Mouse (Mus musculus): Measurements from ENCODE around the gene Sugp2. TPM values are rescaled to one million over a fixed set of nuclear protein-coding genes. Genes with fewer than 3 reads are reported as not detected.
A peak's percentile ranks its signal among the peaks of the same experiment; 100 is the strongest.

The Sugp2 gene
- polyA plus RNA-seq, 1 experiment from 2014 or later = 12.3 TPM

- Histone ChIP-seq H3K9me3 (ENCODE audit: low read length) (no peaks in the 10 kb centered on the region), H3K4me1 (ENCODE audit: insufficient read depth, low read depth, low read length) (no peaks in the 10 kb centered on the region), H3K27ac (ENCODE audit: low read length) (no peak overlapping the region), H3K27me3 (replicated peaks; ENCODE audit: insufficient read depth, low read length) (no peaks in the 10 kb centered on the region), H3K36me3 (ENCODE audit: insufficient read depth, low read length) (peaks cover 38% of the 10 kb centered on the region), H3K9ac (replicated peaks; ENCODE audit: low read depth) (no peak overlapping the region), H3K4me3 (ENCODE audit: low read depth, low read length) (no peak overlapping the region), H3K4me2 (replicated peaks; ENCODE audit: low read depth, low read length) (no peak overlapping the region)
- 92% methylated on average over 6 of the region's 6 CpGs for WGBS
- ATAC-seq (no peak), DNase-seq (ENCODE audit: low spot score) (no peak)
- no peak for TF ChIP-seq EP300 (IDR thresholded peaks at IDR 0.05)
- TF ChIP-seq CTCF (IDR thresholded peaks at IDR 0.05) = no peak
Observed at GRCm38 (mm10) chr8:70246622-70247021, 12.6 kb downstream of the Sugp2 start.

DNA sequence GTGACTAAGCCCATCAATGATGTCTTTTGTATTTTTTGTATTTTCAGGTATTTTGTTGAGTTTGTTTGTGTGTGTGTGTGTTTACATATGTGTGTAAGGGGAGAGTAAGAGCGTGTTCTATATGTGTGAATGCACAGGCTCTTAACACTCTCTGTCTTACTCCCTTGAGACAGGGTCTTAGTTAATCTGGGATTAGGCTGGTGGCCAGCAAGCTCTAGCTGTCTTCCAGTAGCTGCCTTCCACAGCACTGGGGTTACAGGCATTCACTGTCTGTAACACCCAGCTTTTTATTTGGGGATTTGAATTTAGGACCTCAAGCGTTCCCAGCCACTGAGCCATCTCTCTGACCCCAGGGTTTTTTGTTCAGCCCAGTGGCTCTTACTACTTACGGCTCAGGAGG, 13.8 kb downstream of the Sugp2 start:
- ATAC-seq = no peak
- Histone ChIP-seq H3K27me3 (replicated peaks; ENCODE audit: insufficient read depth, low read length) (no peaks in the 10 kb centered on the region), H3K9ac (replicated peaks; ENCODE audit: low read depth) (no peak overlapping the region), H3K27ac (ENCODE audit: low read length) (no peak overlapping the region), H3K4me2 (replicated peaks; ENCODE audit: low read depth, low read length) (no peak overlapping the region), H3K4me1 (ENCODE audit: insufficient read depth, low read depth, low read length) (no peaks in the 10 kb centered on the region), H3K36me3 (ENCODE audit: insufficient read depth, low read length) (peaks cover 50% of the 10 kb centered on the region), H3K4me3 (ENCODE audit: low read depth, low read length) (no peak overlapping the region), H3K9me3 (ENCODE audit: low read length) (no peaks in the 10 kb centered on the region)
- no peak for TF ChIP-seq CTCF (IDR thresholded peaks at IDR 0.05)
- no peak for TF ChIP-seq EP300 (IDR thresholded peaks at IDR 0.05)
- DNase-seq (ENCODE audit: low spot score) = no peak
- 94% methylated on average over 3 of the region's 3 CpGs for WGBS

DNA sequence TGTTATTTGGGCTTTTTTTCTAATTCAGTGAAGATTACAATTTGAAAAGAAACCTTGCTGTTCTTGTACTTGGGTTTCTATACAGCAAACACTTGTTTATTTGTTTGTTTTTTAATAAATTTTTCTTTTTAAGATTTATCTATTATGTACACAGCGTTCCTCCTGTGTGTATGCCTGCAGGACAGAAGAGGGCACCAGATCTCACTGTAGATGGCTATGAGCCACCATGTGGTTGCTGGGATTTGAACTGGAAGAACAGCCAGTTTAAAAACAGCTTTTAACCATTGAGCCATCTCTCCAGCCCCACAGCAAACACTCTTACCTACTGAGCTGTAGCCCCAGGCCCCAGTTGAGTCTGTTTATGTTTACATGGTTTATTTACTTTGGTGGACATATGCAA, 20.6 kb downstream of the Sugp2 start:
- H3K4me1 ChIP-seq (ENCODE audit: insufficient read depth, low read depth, low read length) = no peaks in the 10 kb centered on the region
- H3K4me3 ChIP-seq (ENCODE audit: low read depth, low read length) = no peak overlapping the region
- TF ChIP-seq CTCF (IDR thresholded peaks at IDR 0.05) = peak; percentile 50
- TF ChIP-seq EP300 (IDR thresholded peaks at IDR 0.05) = no peak
- H3K4me2 ChIP-seq (replicated peaks; ENCODE audit: low read depth, low read length) = no peak overlapping the region
- H3K36me3 ChIP-seq (ENCODE audit: insufficient read depth, low read length) = peaks cover 56% of the 10 kb centered on the region
- ATAC-seq (no peak), DNase-seq (ENCODE audit: low spot score) (no peak)
- H3K9ac ChIP-seq (replicated peaks; ENCODE audit: low read depth) = no peak overlapping the region
- H3K27me3 ChIP-seq (replicated peaks; ENCODE audit: insufficient read depth, low read length) = no peaks in the 10 kb centered on the region
- 71% methylated on average over 1 of the region's 1 CpGs for WGBS
- H3K9me3 ChIP-seq (ENCODE audit: low read length) = no peaks in the 10 kb centered on the region
- H3K27ac ChIP-seq (ENCODE audit: low read length) = no peak overlapping the region

GRCm38 (mm10) chr8:70257456-70257855, 23.4 kb downstream of the Sugp2 start:
- TF ChIP-seq EP300 (IDR thresholded peaks at IDR 0.05) (no peak), CTCF (IDR thresholded peaks at IDR 0.05) (no peak)
- Histone ChIP-seq H3K4me1 (ENCODE audit: insufficient read depth, low read depth, low read length) (no peaks in the 10 kb centered on the region), H3K27me3 (replicated peaks; ENCODE audit: insufficient read depth, low read length) (no peaks in the 10 kb centered on the region), H3K4me3 (ENCODE audit: low read depth, low read length) (no peak overlapping the region), H3K27ac (ENCODE audit: low read length) (no peak overlapping the region), H3K36me3 (ENCODE audit: insufficient read depth, low read length) (peaks cover 51% of the 10 kb centered on the region), H3K9ac (replicated peaks; ENCODE audit: low read depth) (no peak overlapping the region), H3K9me3 (ENCODE audit: low read length) (no peaks in the 10 kb centered on the region), H3K4me2 (replicated peaks; ENCODE audit: low read depth, low read length) (no peak overlapping the region)
- 88% methylated on average over 3 of the region's 3 CpGs for WGBS
- DNase-seq (ENCODE audit: low spot score) (no peak), ATAC-seq (no peak)

- H3K27me3 ChIP-seq (replicated peaks; ENCODE audit: insufficient read depth, low read length) = no peaks in the 10 kb centered on the region
- H3K4me3 ChIP-seq (ENCODE audit: low read depth, low read length) = no peak overlapping the region
- H3K4me2 ChIP-seq (replicated peaks; ENCODE audit: low read depth, low read length) = no peak overlapping the region
- DNase-seq (ENCODE audit: low spot score) (peak; percentile 52), ATAC-seq (peak; percentile 81)
- H3K4me1 ChIP-seq (ENCODE audit: insufficient read depth, low read depth, low read length) = no peaks in the 10 kb centered on the region
- H3K27ac ChIP-seq (ENCODE audit: low read length) = no peak overlapping the region
- TF ChIP-seq CTCF (IDR thresholded peaks at IDR 0.05) = no peak
- no peak for TF ChIP-seq EP300 (IDR thresholded peaks at IDR 0.05)
- H3K9ac ChIP-seq (replicated peaks; ENCODE audit: low read depth) = no peak overlapping the region
- no peaks in the 10 kb centered on the region for H3K9me3 ChIP-seq (ENCODE audit: low read length)
- WGBS = 62% methylated on average over 5 of the region's 5 CpGs
- peaks cover 46% of the 10 kb centered on the region for H3K36me3 ChIP-seq (ENCODE audit: insufficient read depth, low read length)
Observed at GRCm38 (mm10) chr8:70258600-70258999, 24.6 kb downstream of the Sugp2 start.

- peaks cover 42% of the 10 kb centered on the region for H3K36me3 ChIP-seq (ENCODE audit: insufficient read depth, low read length)
Observed at GRCm38 (mm10) chr8:70259043-70259442, 25.0 kb downstream of the Sugp2 start.

GRCm38 (mm10) chr8:70267674-70268073, 33.6 kb downstream of the Sugp2 start:
- ATAC-seq (no peak), DNase-seq (ENCODE audit: low spot score) (no peak)
- Histone ChIP-seq H3K9ac (replicated peaks; ENCODE audit: low read depth) (no peak overlapping the region), H3K27ac (ENCODE audit: low read length) (no peak overlapping the region), H3K4me1 (ENCODE audit: insufficient read depth, low read depth, low read length) (no peaks in the 10 kb centered on the region), H3K4me2 (replicated peaks; ENCODE audit: low read depth, low read length) (no peak overlapping the region), H3K9me3 (ENCODE audit: low read length) (no peaks in the 10 kb centered on the region), H3K36me3 (ENCODE audit: insufficient read depth, low read length) (peaks cover 6% of the 10 kb centered on the region; the same call in 1 of the 2 replicates), H3K27me3 (replicated peaks; ENCODE audit: insufficient read depth, low read length) (no peaks in the 10 kb centered on the region), H3K4me3 (ENCODE audit: low read depth, low read length) (no peak overlapping the region)
- WGBS = 64% methylated on average over 3 of the region's 3 CpGs
- no peak for TF ChIP-seq CTCF (IDR thresholded peaks at IDR 0.05)
- no peak for TF ChIP-seq EP300 (IDR thresholded peaks at IDR 0.05)

More at GRCm38 (mm10) chr8:70259043-70259442, 25.0 kb downstream of the Sugp2 start:
- WGBS = 43% methylated on average over 2 of the region's 2 CpGs
- no peaks in the 10 kb centered on the region for H3K4me1 ChIP-seq (ENCODE audit: insufficient read depth, low read depth, low read length)
- ATAC-seq (0 out of 2 replicates have a peak, but pooled peaks have one; percentile 22), DNase-seq (ENCODE audit: low spot score) (no peak)
- H3K9me3 ChIP-seq (ENCODE audit: low read length) = no peaks in the 10 kb centered on the region
- no peak overlapping the region for H3K4me2 ChIP-seq (replicated peaks; ENCODE audit: low read depth, low read length)
- H3K27me3 ChIP-seq (replicated peaks; ENCODE audit: insufficient read depth, low read length) = no peaks in the 10 kb centered on the region
- TF ChIP-seq CTCF (IDR thresholded peaks at IDR 0.05) = no peak
- no peak for TF ChIP-seq EP300 (IDR thresholded peaks at IDR 0.05)
- no peak overlapping the region for H3K27ac ChIP-seq (ENCODE audit: low read length)
- no peak overlapping the region for H3K9ac ChIP-seq (replicated peaks; ENCODE audit: low read depth)
- H3K4me3 ChIP-seq (ENCODE audit: low read depth, low read length) = no peak overlapping the region
